Mouse (Mus musculus): ENCODE measurements around the gene Hint3. TPM values are rescaled to one million over a fixed set of nuclear protein-coding genes. Genes with fewer than 3 reads are reported as not detected.
A peak's percentile ranks its signal among the peaks of the same experiment; 100 is the strongest.
"Not testable (repeated sequence)": the region's sequence is repeated elsewhere in the genome, so short reads cannot be mapped to it uniquely, and the experiment has no call there.

Gene Hint3
- polyA plus RNA-seq, 1 experiment from 2014 or later, result 22.8 TPM

- H3K4me3 ChIP-seq (ENCODE audit: low read depth, low read length); H3K9me3 ChIP-seq (ENCODE audit: control insufficient read depth, low read length); H3K4me2 ChIP-seq (ENCODE audit: low read depth, low read length); H3K36me3 ChIP-seq (ENCODE audit: control insufficient read depth, insufficient read depth, low read length); H3K27me3 ChIP-seq (replicated peaks; ENCODE audit: control insufficient read depth, insufficient read depth, low read length); H3K27ac ChIP-seq (replicated peaks; ENCODE audit: low read depth, low read length); ATAC-seq (ENCODE audit: low read depth); H3K4me1 ChIP-seq (ENCODE audit: control insufficient read depth, insufficient read depth, low read length); DNase-seq (ENCODE audit: low spot score); H3K9ac ChIP-seq (ENCODE audit: low read depth, low read length): not testable (repeated sequence)
- 71% methylated on average over 1 of the region's 1 CpGs for WGBS
These were observed 7.2 kb upstream of the Hint3 start for GRCm38 (mm10) chr10:30636474-30637154.

- ATAC-seq (ENCODE audit: low read depth), result no peak
- no peak overlapping the region for H3K9ac ChIP-seq (ENCODE audit: low read depth, low read length)
- H3K36me3 ChIP-seq (ENCODE audit: control insufficient read depth, insufficient read depth, low read length), result no peaks in the 10 kb centered on the region
- H3K27ac ChIP-seq (replicated peaks; ENCODE audit: low read depth, low read length), result no peak overlapping the region
- no peak overlapping the region for H3K4me2 ChIP-seq (ENCODE audit: low read depth, low read length)
- H3K9me3 ChIP-seq (ENCODE audit: control insufficient read depth, low read length), result no peaks in the 10 kb centered on the region
- no peak for DNase-seq (ENCODE audit: low spot score)
- H3K27me3 ChIP-seq (replicated peaks; ENCODE audit: control insufficient read depth, insufficient read depth, low read length), result no peaks in the 10 kb centered on the region
- no peaks in the 10 kb centered on the region for H3K4me1 ChIP-seq (ENCODE audit: control insufficient read depth, insufficient read depth, low read length)
- WGBS, result 100% methylated on average over 1 of the region's 1 CpGs
- H3K4me3 ChIP-seq (ENCODE audit: low read depth, low read length), result no peak overlapping the region
These were observed 3.3 kb upstream of the Hint3 start for GRCm38 (mm10) chr10:30632718-30633117.

DNA sequence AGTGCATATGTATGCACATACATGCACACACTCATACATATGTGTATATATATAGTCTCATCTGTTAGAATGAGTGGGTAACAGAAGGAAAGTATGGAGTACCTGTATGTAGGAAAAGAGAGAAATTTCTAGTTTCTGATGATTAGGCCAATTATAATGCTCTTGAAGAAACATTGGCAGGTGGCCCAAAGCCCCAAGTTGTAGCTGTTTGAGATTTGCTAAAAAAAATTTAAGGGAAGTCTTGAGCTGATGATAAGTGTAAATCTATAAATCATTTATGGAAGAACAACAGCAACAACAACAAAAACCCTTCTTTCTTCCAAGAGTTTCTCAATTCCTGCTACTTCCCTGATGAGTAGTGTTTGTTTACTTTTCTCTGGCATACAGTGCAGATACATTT lies 545 bp upstream of the Hint3 start:
- ATAC-seq (ENCODE audit: low read depth), result no peak
- no peaks in the 10 kb centered on the region for H3K36me3 ChIP-seq (ENCODE audit: control insufficient read depth, insufficient read depth, low read length)
- no peak overlapping the region for H3K4me3 ChIP-seq (ENCODE audit: low read depth, low read length)

GRCm38 (mm10) chr10:30628444-30628843 lies 988 bp downstream of the Hint3 start:
- not testable (repeated sequence) for H3K4me2 ChIP-seq (ENCODE audit: low read depth, low read length); DNase-seq (ENCODE audit: low spot score); H3K4me3 ChIP-seq (ENCODE audit: low read depth, low read length); H3K27me3 ChIP-seq (replicated peaks; ENCODE audit: control insufficient read depth, insufficient read depth, low read length); H3K36me3 ChIP-seq (ENCODE audit: control insufficient read depth, insufficient read depth, low read length); H3K9ac ChIP-seq (ENCODE audit: low read depth, low read length); ATAC-seq (ENCODE audit: low read depth); H3K4me1 ChIP-seq (ENCODE audit: control insufficient read depth, insufficient read depth, low read length); H3K9me3 ChIP-seq (ENCODE audit: control insufficient read depth, low read length); H3K27ac ChIP-seq (replicated peaks; ENCODE audit: low read depth, low read length)
- 92% methylated on average over 11 of the region's 11 CpGs for WGBS

More for the DNA sequence above, 545 bp upstream of the Hint3 start:
- Histone ChIP-seq H3K9ac (ENCODE audit: low read depth, low read length) (no peak overlapping the region), H3K4me1 (ENCODE audit: control insufficient read depth, insufficient read depth, low read length) (no peaks in the 10 kb centered on the region), H3K27me3 (replicated peaks; ENCODE audit: control insufficient read depth, insufficient read depth, low read length) (no peaks in the 10 kb centered on the region), H3K9me3 (ENCODE audit: control insufficient read depth, low read length) (no peaks in the 10 kb centered on the region), H3K4me2 (ENCODE audit: low read depth, low read length) (no peak overlapping the region), H3K27ac (replicated peaks; ENCODE audit: low read depth, low read length) (no peak overlapping the region)
- DNase-seq (ENCODE audit: low spot score), result no peak

DNA sequence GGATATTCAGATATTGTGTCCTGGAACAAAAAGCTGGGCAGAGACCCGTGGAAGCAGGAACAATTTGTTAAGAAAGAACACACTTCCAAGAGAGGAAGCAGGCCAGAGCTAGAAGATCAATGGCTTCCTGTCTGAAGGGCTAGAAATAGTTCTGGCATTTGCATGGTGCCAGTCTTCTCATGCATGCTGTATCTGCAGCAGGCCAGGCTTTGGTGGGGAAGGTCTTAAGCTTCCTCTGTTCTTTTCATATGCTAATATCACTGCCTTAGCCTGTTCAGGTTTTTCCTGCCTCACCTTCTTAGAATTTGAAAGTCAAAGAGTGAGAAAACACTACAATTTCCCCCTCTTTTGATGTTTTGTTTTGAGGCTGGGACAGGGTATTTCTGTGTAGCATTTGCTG lies 1.9 kb downstream of the Hint3 start:
- Histone ChIP-seq H3K27me3 (replicated peaks; ENCODE audit: control insufficient read depth, insufficient read depth, low read length) (no peaks in the 10 kb centered on the region), H3K9ac (ENCODE audit: low read depth, low read length) (no peak overlapping the region), H3K4me2 (ENCODE audit: low read depth, low read length) (no peak overlapping the region), H3K9me3 (ENCODE audit: control insufficient read depth, low read length) (no peaks in the 10 kb centered on the region), H3K36me3 (ENCODE audit: control insufficient read depth, insufficient read depth, low read length) (no peaks in the 10 kb centered on the region), H3K4me3 (ENCODE audit: low read depth, low read length) (no peak overlapping the region), H3K4me1 (ENCODE audit: control insufficient read depth, insufficient read depth, low read length) (no peaks in the 10 kb centered on the region), H3K27ac (replicated peaks; ENCODE audit: low read depth, low read length) (no peak overlapping the region)
- no peak for ATAC-seq (ENCODE audit: low read depth)
- 38% methylated on average over 1 of the region's 1 CpGs for WGBS
- DNase-seq (ENCODE audit: low spot score), result no peak

DNA sequence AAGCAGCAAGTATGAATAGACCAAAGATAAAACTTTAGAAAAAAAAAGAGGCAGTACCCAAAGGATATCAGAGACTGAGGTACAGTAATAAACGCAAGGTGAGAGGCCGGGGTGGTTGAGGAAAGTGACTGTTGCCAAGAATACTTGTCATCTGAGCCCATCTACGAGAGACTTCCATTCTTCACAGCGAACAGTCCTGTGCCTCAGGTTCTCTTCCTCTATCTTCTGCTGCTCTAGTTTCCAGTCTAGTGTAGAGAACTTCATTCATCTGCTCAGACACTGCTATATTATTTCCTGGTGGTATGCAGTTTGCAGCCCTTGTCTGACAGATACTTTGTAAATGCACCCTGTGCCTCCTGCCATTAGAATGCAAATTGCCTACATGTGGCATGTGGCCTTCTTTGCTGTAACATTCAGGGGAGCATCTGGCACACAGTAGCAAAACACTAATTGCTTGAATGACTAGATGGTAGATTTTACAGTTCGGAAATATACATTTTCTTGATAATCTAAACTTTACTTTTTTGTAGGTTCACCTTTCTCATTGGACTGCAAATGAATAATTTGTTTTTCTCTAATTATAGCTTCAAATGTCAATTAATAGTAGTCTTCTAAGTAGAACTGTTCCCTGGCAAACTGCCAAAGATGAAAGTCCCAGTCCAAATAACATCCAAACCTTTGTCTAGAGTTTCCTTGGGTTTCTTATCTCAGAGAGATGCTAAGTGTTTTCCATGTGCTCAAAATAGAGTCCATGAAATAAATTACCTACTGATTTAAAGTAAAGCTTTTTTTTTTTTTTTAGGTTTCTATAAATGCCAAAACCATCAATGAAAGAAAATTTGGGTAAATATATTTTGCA lies 5.0 kb downstream of the Hint3 start:
- H3K4me2 ChIP-seq (ENCODE audit: low read depth, low read length), result no peak overlapping the region
- DNase-seq (ENCODE audit: low spot score) (peak; percentile 11), ATAC-seq (ENCODE audit: low read depth) (0 out of 2 replicates have a peak, but pooled peaks have one; percentile 37)
- H3K36me3 ChIP-seq (ENCODE audit: control insufficient read depth, insufficient read depth, low read length), result no peaks in the 10 kb centered on the region
- 68% methylated on average over 5 of the region's 5 CpGs for WGBS
- no peaks in the 10 kb centered on the region for H3K4me1 ChIP-seq (ENCODE audit: control insufficient read depth, insufficient read depth, low read length)
- no peaks in the 10 kb centered on the region for H3K27me3 ChIP-seq (replicated peaks; ENCODE audit: control insufficient read depth, insufficient read depth, low read length)
- no peak overlapping the region for H3K27ac ChIP-seq (replicated peaks; ENCODE audit: low read depth, low read length)
- no peaks in the 10 kb centered on the region for H3K9me3 ChIP-seq (ENCODE audit: control insufficient read depth, low read length)
- H3K9ac ChIP-seq (ENCODE audit: low read depth, low read length), result no peak overlapping the region
- no peak overlapping the region for H3K4me3 ChIP-seq (ENCODE audit: low read depth, low read length)

GRCm38 (mm10) chr10:30622928-30623327 lies 6.5 kb downstream of the Hint3 start:
- H3K27me3 ChIP-seq (replicated peaks; ENCODE audit: control insufficient read depth, insufficient read depth, low read length), result no peaks in the 10 kb centered on the region
- no peak for DNase-seq (ENCODE audit: low spot score)
- H3K4me1 ChIP-seq (ENCODE audit: control insufficient read depth, insufficient read depth, low read length), result no peaks in the 10 kb centered on the region
- H3K27ac ChIP-seq (replicated peaks; ENCODE audit: low read depth, low read length), result no peak overlapping the region
- H3K9me3 ChIP-seq (ENCODE audit: control insufficient read depth, low read length), result no peaks in the 10 kb centered on the region
- ATAC-seq (ENCODE audit: low read depth), result no peak
- no peak overlapping the region for H3K4me3 ChIP-seq (ENCODE audit: low read depth, low read length)
- H3K4me2 ChIP-seq (ENCODE audit: low read depth, low read length), result no peak overlapping the region
- no peaks in the 10 kb centered on the region for H3K36me3 ChIP-seq (ENCODE audit: control insufficient read depth, insufficient read depth, low read length)
- no peak overlapping the region for H3K9ac ChIP-seq (ENCODE audit: low read depth, low read length)

DNA sequence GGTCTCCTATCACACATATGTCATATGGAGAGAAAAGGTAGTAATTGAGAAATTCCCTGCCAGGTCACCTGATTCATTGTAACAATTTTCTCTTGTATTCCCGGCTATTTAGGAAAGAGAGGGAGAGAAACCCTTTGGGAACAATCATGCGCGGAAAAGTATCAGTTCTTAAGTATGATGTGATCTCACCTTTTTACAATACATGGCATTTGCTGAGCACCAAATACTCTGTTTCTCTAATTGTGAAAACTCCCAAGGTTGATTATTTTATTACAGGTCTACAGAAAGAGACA lies 10.6 kb downstream of the Hint3 start:
- peak overlapping the region; percentile 77 for H3K9ac ChIP-seq (ENCODE audit: low read depth, low read length)
- no peaks in the 10 kb centered on the region for H3K36me3 ChIP-seq (ENCODE audit: control insufficient read depth, insufficient read depth, low read length)
- no peaks in the 10 kb centered on the region for H3K4me1 ChIP-seq (ENCODE audit: control insufficient read depth, insufficient read depth, low read length)
- H3K27me3 ChIP-seq (replicated peaks; ENCODE audit: control insufficient read depth, insufficient read depth, low read length), result no peaks in the 10 kb centered on the region
- no peaks in the 10 kb centered on the region for H3K9me3 ChIP-seq (ENCODE audit: control insufficient read depth, low read length)
- ATAC-seq (ENCODE audit: low read depth), result no peak
- 34% methylated on average over 3 of the region's 3 CpGs for WGBS
- H3K4me3 ChIP-seq (ENCODE audit: low read depth, low read length), result peak overlapping the region; percentile 68
- peak overlapping the region; percentile 72 for H3K4me2 ChIP-seq (ENCODE audit: low read depth, low read length)
- H3K27ac ChIP-seq (replicated peaks; ENCODE audit: low read depth, low read length), result peak overlapping the region; percentile 95
- no peak for DNase-seq (ENCODE audit: low spot score)

All from embryonic facial prominence, embryonic 14.5 days (tissue).